Mouse (Mus musculus) stomach, embryonic 16.5 days (tissue): ENCODE measurements at regions not wholly inside any gene's neighbourhood (a gene's known extent, or its start where the extent isn't known, plus 50 kb on each side); places are given as distances from the start of the nearest gene placed in this dataset.

ENCODE experiments used
- ATAC-seq: fragments of 200-750 bp; cut with Nextera tagmentation; 2 replicates; pipeline ENCODE4 v1.8.0; 2017; ENCODE audit warnings: moderate number of reproducible peaks, moderate TSS enrichment; ENCODE audit not compliant: insufficient read depth, low FRiP score
- H3K27ac ChIP-seq: fragments of 300-500 bp; sonication (generic); 2 replicates; pipeline ENCODE4 v1.5.1; 2014; ENCODE audit warnings: low read length
- H3K27me3 ChIP-seq: fragments of 300-500 bp; sonication (generic); 2 replicates; pipeline ENCODE4 v1.6.1; 2014; ENCODE audit warnings: low read length, control low read depth, mixed read lengths; ENCODE audit not compliant: control insufficient read depth, insufficient read depth
- H3K36me3 ChIP-seq: fragments of 300-500 bp; sonication (generic); 2 replicates; pipeline ENCODE4 v1.6.1; 2014; ENCODE audit warnings: low read length; ENCODE audit not compliant: control insufficient read depth, insufficient read depth
- H3K4me1 ChIP-seq: fragments of 300-500 bp; sonication (generic); 2 replicates; pipeline ENCODE4 v1.6.1; 2014; ENCODE audit warnings: low read length, control low read depth, mixed read lengths; ENCODE audit not compliant: control insufficient read depth, insufficient read depth
- H3K4me2 ChIP-seq: fragments of 300-500 bp; sonication (generic); 2 replicates; pipeline ENCODE4 v1.6.1; 2014; ENCODE audit warnings: low read depth, low read length, mixed read lengths
- H3K4me3 ChIP-seq: fragments of 300-500 bp; sonication (generic); replicated peaks from 2 replicates; pipeline ENCODE4 v1.5.1; 2014; ENCODE audit warnings: mild to moderate bottlenecking, low read length
- H3K9ac ChIP-seq: fragments of 300-500 bp; sonication (generic); 2 replicates; pipeline ENCODE4 v1.6.1; 2014; ENCODE audit warnings: low read length
- H3K9me3 ChIP-seq: fragments of 300-500 bp; sonication (generic); replicated peaks from 2 replicates; pipeline ENCODE4 v1.6.1; 2016; ENCODE audit warnings: low read length, control low read depth; ENCODE audit not compliant: control insufficient read depth
- WGBS: fragments of 180-500 bp; shearing (Covaris S2); extraction: QIAGEN DNeasy Blood & Tissue Kit; methylation state at CpG from one replicate; pipeline ENCODE4 v1.1.7; 2014; 5-methylcytosine and 5-hydroxymethylcytosine counted together

GRCm38 (mm10) chr8:112427721-112428389, 142.0 kb upstream of the Cntnap4 start:
- WGBS = 53% methylated on average over 19 of the region's 19 CpGs
- Histone ChIP-seq H3K27ac (no peak overlapping the region), H3K9me3 (no peaks in the 10 kb centered on the region), H3K4me3 (no peak overlapping the region), H3K27me3 (no peaks in the 10 kb centered on the region), H3K9ac (no peak overlapping the region), H3K36me3 (no peaks in the 10 kb centered on the region), H3K4me2 (no peak overlapping the region), H3K4me1 (no peaks in the 10 kb centered on the region)
- ATAC-seq = no peak

GRCm38 (mm10) chr8:112411968-112412367, 157.9 kb upstream of the Cntnap4 start:
- WGBS = 81% methylated on average over 5 of the region's 5 CpGs
- no peak overlapping the region for H3K27ac ChIP-seq
- H3K9me3 ChIP-seq = no peaks in the 10 kb centered on the region
- H3K9ac ChIP-seq = no peak overlapping the region
- no peak for ATAC-seq
- H3K36me3 ChIP-seq = no peaks in the 10 kb centered on the region
- no peak overlapping the region for H3K4me3 ChIP-seq
- H3K4me1 ChIP-seq = no peaks in the 10 kb centered on the region
- no peaks in the 10 kb centered on the region for H3K27me3 ChIP-seq
- no peak overlapping the region for H3K4me2 ChIP-seq

DNA sequence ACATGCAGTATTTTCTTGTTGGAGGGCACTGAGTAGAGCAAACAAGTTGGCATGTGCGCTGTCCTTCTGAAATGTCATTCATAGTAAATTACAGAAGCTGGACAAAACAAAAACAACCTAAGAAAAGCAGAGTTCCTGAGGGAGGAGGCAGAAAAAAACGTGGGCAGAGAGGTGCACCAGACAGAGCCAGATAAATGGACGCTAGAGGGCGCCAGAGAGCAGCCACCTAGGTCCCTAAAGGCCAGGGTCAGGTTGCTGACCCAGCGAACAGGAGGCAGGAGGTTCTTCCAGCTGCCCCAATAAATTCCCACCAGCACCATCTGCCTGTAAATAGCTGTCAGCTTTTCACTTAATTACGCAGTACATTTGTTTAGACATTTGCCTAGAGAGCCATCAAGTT, 158.6 kb upstream of the Cntnap4 start:
- Histone ChIP-seq H3K4me1 (no peaks in the 10 kb centered on the region), H3K27me3 (no peaks in the 10 kb centered on the region), H3K9me3 (no peaks in the 10 kb centered on the region), H3K9ac (no peak overlapping the region), H3K4me2 (no peak overlapping the region), H3K36me3 (no peaks in the 10 kb centered on the region), H3K27ac (no peak overlapping the region), H3K4me3 (no peak overlapping the region)
- no peak for ATAC-seq
- WGBS = 21% methylated on average over 6 of the region's 6 CpGs

DNA sequence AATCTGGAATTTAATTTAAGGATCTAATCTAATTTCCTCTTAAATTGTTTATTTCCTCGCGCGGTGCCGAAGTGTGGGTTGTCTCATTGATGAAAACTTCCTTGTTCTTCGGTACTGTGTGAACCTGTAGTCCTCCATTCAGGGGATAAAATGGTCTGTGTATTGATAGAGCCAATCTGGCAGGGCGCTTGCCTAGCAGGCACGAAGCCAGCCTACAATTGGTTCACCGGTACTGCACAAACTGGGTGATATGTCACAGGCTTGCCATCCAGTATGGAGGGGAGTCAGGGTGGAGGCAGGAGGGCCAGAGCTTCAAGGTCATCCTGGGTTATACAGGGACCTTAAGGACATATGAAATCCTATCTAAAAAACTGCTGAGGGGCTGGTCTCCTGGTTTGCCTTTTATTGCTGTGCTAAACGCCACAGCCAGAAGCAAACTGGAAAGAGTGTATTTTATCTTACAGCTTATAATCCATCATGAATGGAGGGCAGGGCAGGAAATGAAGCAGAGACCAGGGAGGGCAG, 161.6 kb upstream of the Cntnap4 start:
- 79% methylated on average over 9 of the region's 9 CpGs for WGBS
- no peak overlapping the region for H3K4me2 ChIP-seq
- H3K4me3 ChIP-seq = no peak overlapping the region
- H3K9me3 ChIP-seq = no peaks in the 10 kb centered on the region
- no peak overlapping the region for H3K27ac ChIP-seq
- H3K27me3 ChIP-seq = no peaks in the 10 kb centered on the region
- H3K9ac ChIP-seq = no peak overlapping the region
- ATAC-seq = no peak
- H3K36me3 ChIP-seq = no peaks in the 10 kb centered on the region
- no peaks in the 10 kb centered on the region for H3K4me1 ChIP-seq

GRCm38 (mm10) chr8:112404087-112404486, 165.8 kb upstream of the Cntnap4 start:
- no peak overlapping the region for H3K4me2 ChIP-seq
- H3K4me3 ChIP-seq = no peak overlapping the region
- no peaks in the 10 kb centered on the region for H3K9me3 ChIP-seq
- H3K27me3 ChIP-seq = no peaks in the 10 kb centered on the region
- 2% methylated on average over 2 of the region's 2 CpGs for WGBS
- no peak for ATAC-seq
- H3K9ac ChIP-seq = no peak overlapping the region
- H3K27ac ChIP-seq = no peak overlapping the region
- H3K4me1 ChIP-seq = no peaks in the 10 kb centered on the region
- no peaks in the 10 kb centered on the region for H3K36me3 ChIP-seq

- no peak overlapping the region for H3K9ac ChIP-seq
- no peak overlapping the region for H3K27ac ChIP-seq
- H3K4me3 ChIP-seq = no peak overlapping the region
- H3K4me2 ChIP-seq = no peak overlapping the region
- no peaks in the 10 kb centered on the region; the same call in 1 of the 2 replicates for H3K9me3 ChIP-seq
- ATAC-seq = no peak
- no peaks in the 10 kb centered on the region for H3K4me1 ChIP-seq
- 31% methylated on average over 2 of the region's 2 CpGs for WGBS
- no peaks in the 10 kb centered on the region for H3K27me3 ChIP-seq
- no peaks in the 10 kb centered on the region for H3K36me3 ChIP-seq
Observed at GRCm38 (mm10) chr8:112397438-112397837, 172.4 kb upstream of the Cntnap4 start.

DNA sequence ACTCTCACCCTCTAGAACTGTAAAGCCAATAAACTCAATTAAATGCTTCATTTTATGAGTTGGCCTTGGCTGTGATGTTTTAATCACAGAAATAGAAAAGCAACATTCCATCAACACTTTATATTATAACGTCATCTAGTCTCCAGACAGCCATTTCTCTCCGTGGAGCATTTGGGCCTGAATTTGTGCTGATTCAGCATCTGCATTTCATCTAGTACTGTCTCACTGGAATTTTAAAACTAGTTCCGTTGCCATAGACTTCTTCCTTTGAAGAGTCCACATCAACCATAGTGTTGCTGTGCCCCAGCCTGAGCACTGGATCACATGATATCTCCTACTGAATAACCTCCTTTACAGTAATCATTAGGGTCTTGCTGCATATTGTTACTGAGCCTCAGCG, 179.7 kb upstream of the Cntnap4 start:
- Histone ChIP-seq H3K36me3 (no peaks in the 10 kb centered on the region), H3K9me3 (no peaks in the 10 kb centered on the region; the same call in 1 of the 2 replicates), H3K4me2 (no peak overlapping the region), H3K27ac (no peak overlapping the region), H3K4me3 (no peak overlapping the region), H3K27me3 (no peaks in the 10 kb centered on the region), H3K9ac (no peak overlapping the region), H3K4me1 (no peaks in the 10 kb centered on the region)
- WGBS = 72% methylated on average over 4 of the region's 4 CpGs
- no peak for ATAC-seq

DNA sequence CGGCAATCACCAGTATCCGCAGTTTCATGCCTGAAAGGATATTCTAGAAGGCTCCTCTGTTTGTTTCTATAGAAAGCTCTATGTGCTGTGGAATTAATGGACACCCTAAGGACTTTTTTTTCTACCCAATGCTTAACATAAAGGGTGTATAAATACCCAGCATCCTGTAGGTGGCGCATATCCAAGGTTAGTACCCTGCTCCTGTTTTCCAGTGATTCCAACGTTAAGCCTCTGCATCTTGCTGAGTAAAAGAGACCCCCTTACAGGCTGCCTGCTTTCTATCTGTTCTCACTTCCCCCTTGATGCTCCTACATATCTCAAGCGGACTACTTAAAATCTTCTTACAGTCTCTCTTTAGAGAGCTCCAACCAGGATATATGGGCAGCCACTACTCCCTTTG, 221.5 kb upstream of the Cntnap4 start:
- H3K9me3 ChIP-seq = no peaks in the 10 kb centered on the region
- H3K27ac ChIP-seq = no peak overlapping the region
- H3K4me2 ChIP-seq = no peak overlapping the region
- WGBS = 29% methylated on average over 5 of the region's 5 CpGs
- H3K27me3 ChIP-seq = no peaks in the 10 kb centered on the region
- no peaks in the 10 kb centered on the region for H3K4me1 ChIP-seq
- no peak overlapping the region for H3K4me3 ChIP-seq
- H3K36me3 ChIP-seq = no peaks in the 10 kb centered on the region
- ATAC-seq = no peak
- H3K9ac ChIP-seq = no peak overlapping the region

DNA sequence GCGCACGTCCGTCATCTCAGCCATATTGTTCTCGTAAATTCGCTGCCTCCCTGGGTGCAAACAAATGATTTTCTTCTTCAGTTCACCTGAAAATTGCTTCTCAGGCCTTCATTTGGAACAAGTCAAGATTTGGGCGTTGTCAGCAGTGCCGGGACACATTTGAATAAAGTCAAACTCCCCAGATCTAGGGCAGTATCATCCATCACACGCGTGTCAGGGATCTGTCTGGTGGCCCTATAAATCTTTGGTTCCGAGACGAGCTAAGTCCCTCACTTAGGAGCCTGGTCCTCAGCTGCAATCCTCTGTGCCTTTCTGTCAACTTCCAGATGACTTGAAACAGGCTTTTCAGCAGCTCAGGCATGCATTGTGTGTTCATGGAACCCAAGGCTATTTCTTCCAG, 236.7 kb upstream of the Cntnap4 start:
- no peaks in the 10 kb centered on the region for H3K27me3 ChIP-seq

More for the DNA sequence above, 236.7 kb upstream of the Cntnap4 start:
- no peak for ATAC-seq
- Histone ChIP-seq H3K36me3 (no peaks in the 10 kb centered on the region), H3K4me1 (no peaks in the 10 kb centered on the region), H3K9ac (no peak overlapping the region), H3K9me3 (no peaks in the 10 kb centered on the region), H3K4me3 (no peak overlapping the region), H3K27ac (no peak overlapping the region), H3K4me2 (no peak overlapping the region)
- 52% methylated on average over 11 of the region's 11 CpGs for WGBS
